ENCODE assay signal across 27 mouse cellular contexts in genomic region chr9:60843415-60844076, GRCm38 (mm10). TPM values are rescaled to one million over a fixed set of nuclear protein-coding genes. Genes with fewer than 3 reads are reported as not detected.
A peak's percentile ranks its signal among the peaks of the same experiment; 100 is the strongest.
DNase-seq lines count a peak whose midpoint lies in the region; ATAC-seq and TF ChIP-seq lines count a peak whose summit lies in the region.
"Had no signal": no experiment of that assay in that cellular context is flagged by ENCODE, and none has a peak within 500 bp of the region (broad histone marks: within the 10 kb centered on the region; RNA-seq: fewer than 3 reads in every experiment).

No protein-coding gene starts in this region.

- no peak for TF ChIP-seq CTCF in heart, adult 2 months (IDR thresholded peaks at IDR 0.05)

- peak; percentile 71; the same call in 1 of the 2 replicates for ATAC-seq in heart, embryonic 15.5 days (replicated peaks; ENCODE audit: insufficient number of reproducible peaks, insufficient read depth, low FRiP score, low read depth)
- ATAC-seq: forebrain, embryonic 13.5 days; inflammation-experienced regulatory T-cells, adult 6 months; midbrain, embryonic 15.5 days; Patski had no signal

- no peaks in the 10 kb centered on the region for H3K9me3 ChIP-seq in heart, embryonic 10.5 days
- H3K9me3 ChIP-seq in heart, embryonic 15.5 days (replicated peaks): no peaks in the 10 kb centered on the region
- H3K9me3 ChIP-seq: forebrain, embryonic 13.5 days; hindbrain, embryonic 10.5 days; hindbrain, embryonic 15.5 days; limb, embryonic 12.5 days; midbrain, embryonic 10.5 days; midbrain, embryonic 15.5 days had no signal

- intact Hi-C loops in heart, adult 2 months (cut with DNase I): no loop called here
- intact Hi-C loops in heart, postnatal 14 days (cut with DNase I): no loop called here

- no peak overlapping the region for H3K9ac ChIP-seq in heart, adult 2 months (ENCODE audit: low read depth, low read length)
- H3K9ac ChIP-seq in heart, embryonic 15.5 days: no peak overlapping the region
- H3K9ac ChIP-seq: forebrain, embryonic 13.5 days; hindbrain, embryonic 15.5 days; limb, embryonic 12.5 days; liver, embryonic 14.5 days; lung, embryonic 14.5 days; midbrain, embryonic 15.5 days had no signal

- peaks cover 45% of the 10 kb centered on the region for H3K4me1 ChIP-seq in heart, embryonic 10.5 days
- peaks cover 28% of the 10 kb centered on the region for H3K4me1 ChIP-seq in heart, adult 2 months (ENCODE audit: control insufficient read depth, insufficient read depth, low read length)
- H3K4me1 ChIP-seq in heart, embryonic 15.5 days (replicated peaks): peaks cover 35% of the 10 kb centered on the region

- peak overlapping the region; percentile 60 for H3K27ac ChIP-seq in heart, embryonic 10.5 days
- no peak overlapping the region for H3K27ac ChIP-seq in heart, adult 2 months
- peak overlapping the region; percentile 80 for H3K27ac ChIP-seq in heart, embryonic 15.5 days
- H3K27ac ChIP-seq: forebrain, embryonic 13.5 days; hindbrain, embryonic 10.5 days; hindbrain, embryonic 15.5 days; left cerebral cortex, adult 2 months; limb, embryonic 12.5 days; liver, embryonic 14.5 days; midbrain, embryonic 10.5 days; midbrain, embryonic 15.5 days had no signal

- peaks cover 4% of the 10 kb centered on the region for H3K79me2 ChIP-seq in heart, adult 2 months (replicated peaks; ENCODE audit: control insufficient read depth, insufficient read depth, low read length)

- TF ChIP-seq EP300 in heart, adult 2 months (IDR thresholded peaks at IDR 0.05; ENCODE audit: insufficient read depth, low read depth, low read length): no peak

- H3K36me3 ChIP-seq in heart, embryonic 10.5 days: peaks cover 14% of the 10 kb centered on the region; the same call in 1 of the 2 replicates
- H3K36me3 ChIP-seq in heart, adult 2 months (ENCODE audit: control insufficient read depth, insufficient read depth, low read length): peaks cover 12% of the 10 kb centered on the region
- peaks cover 3% of the 10 kb centered on the region; the same call in 1 of the 2 replicates for H3K36me3 ChIP-seq in heart, embryonic 15.5 days
- H3K36me3 ChIP-seq: hindbrain, embryonic 10.5 days; hindbrain, embryonic 15.5 days; midbrain, embryonic 15.5 days had no signal

- no peak for TF ChIP-seq POLR2A in heart, adult 2 months (IDR thresholded peaks at IDR 0.05; ENCODE audit: insufficient read depth, low read depth, low read length)

- H3K27me3 ChIP-seq in heart, embryonic 10.5 days (ENCODE audit: insufficient read depth, poor library complexity, severe bottlenecking): no peaks in the 10 kb centered on the region
- no peaks in the 10 kb centered on the region for H3K27me3 ChIP-seq in heart, adult 2 months (ENCODE audit: control insufficient read depth, insufficient read depth, low read length)
- no peaks in the 10 kb centered on the region for H3K27me3 ChIP-seq in heart, embryonic 15.5 days
- H3K27me3 ChIP-seq: hindbrain, embryonic 15.5 days; limb, embryonic 12.5 days; midbrain, embryonic 15.5 days; Patski had no signal

- no peak for DNase-seq in heart, embryonic 10.5 days (ENCODE audit: low spot score)
- no peak for DNase-seq in heart, adult 2 months
- no peak for DNase-seq in heart, postnatal 14 days
- peak; percentile 25 for DNase-seq in retina, postnatal 1 day
- no peak for DNase-seq in retina, embryonic 14.5 days (ENCODE audit: low spot score)
- DNase-seq in lung, postnatal 14 days: no peak
- DNase-seq: adrenal gland, postnatal 10 days; cerebellum, adult 11 months; cerebellum, adult 9-10 months; cerebellum, postnatal 36 days; kidney, adult 11 months; kidney, postnatal 14 days; lung, embryonic 14.5 days; right cerebral cortex, postnatal 4 days; thymus, adult 2 months; thymus, postnatal 36 days had no signal

- H3K4me2 ChIP-seq in heart, embryonic 15.5 days: 0 out of 2 replicates have a peak overlapping the region, but pooled peaks have one; percentile 25
- H3K4me2 ChIP-seq: forebrain, embryonic 13.5 days; hindbrain, embryonic 15.5 days; limb, embryonic 12.5 days; lung, embryonic 14.5 days; midbrain, embryonic 15.5 days had no signal

- H3K4me3 ChIP-seq in heart, embryonic 10.5 days: no peak overlapping the region
- H3K4me3 ChIP-seq in heart, adult 2 months: no peak overlapping the region
- no peak overlapping the region for H3K4me3 ChIP-seq in heart, embryonic 15.5 days
- H3K4me3 ChIP-seq: forebrain, embryonic 13.5 days; hindbrain, embryonic 10.5 days; hindbrain, embryonic 15.5 days; left cerebral cortex, adult 2 months; limb, embryonic 12.5 days; midbrain, embryonic 10.5 days; midbrain, embryonic 15.5 days had no signal

- WGBS in heart, embryonic 10.5 days: 56% methylated on average over 6 of the region's 6 CpGs
- WGBS in heart, adult 2 months: 40% methylated on average over 6 of the region's 6 CpGs
- 52% methylated on average over 6 of the region's 6 CpGs for WGBS in heart, embryonic 15.5 days

RNA-seq across cellular contexts. Expression of gene Uaca, which starts 49.2 kb away (rescaled TPM):
- 34.3 and 39.5 TPM in 2 replicates for polyA plus RNA-seq in heart, embryonic 10.5 days (2016; fragmentation: Nextera tagmentation; extraction: Ambion mirVana)
- 10 to 100 TPM; 42.7 to 53.5 TPM for total RNA-seq in heart, adult 2 months (2021)
- 10.6 and 14.8 TPM in 2 replicates for polyA plus RNA-seq in heart, adult 2 months (2012; rRNA removed)
- 26.0 and 28.8 TPM in 2 replicates for polyA plus RNA-seq in heart, embryonic 15.5 days (2015; fragmentation: Nextera tagmentation; extraction: Ambion mirVana)
- total RNA-seq in heart, postnatal 14 days (2021): 10 to 100 TPM; 40.9 to 42.7 TPM
